Mouse (Mus musculus) cerebellum, adult 2 months (tissue): ENCODE measurements around the gene Gas6.

Experiments
- CTCF ChIP-seq: fragments of 200-500 bp; IDR thresholded peaks from 2 replicates; pipeline ENCODE4 v1.5.1; 2011; ENCODE audit warnings: low read depth, mild to moderate bottlenecking, control low read depth, low read length, moderate library complexity, borderline replicate concordance; ENCODE audit not compliant: insufficient read depth
- POLR2A ChIP-seq: fragments of 200-500 bp; IDR thresholded peaks from 2 replicates; pipeline ENCODE4 v1.6.1; 2011; ENCODE audit warnings: low read length, control low read depth, borderline replicate concordance; ENCODE audit not compliant: insufficient read depth

GRCm38 (mm10) chr8:13541526-13541925, 47.2 kb upstream of the Gas6 start:
- no peak for TF ChIP-seq CTCF
- no peak for TF ChIP-seq POLR2A
